Mouse (Mus musculus): ENCODE measurements around the gene Map3k10. TPM values are rescaled to one million over a fixed set of nuclear protein-coding genes. Genes with fewer than 3 reads are reported as not detected.

Map3k10 gene
- polyA plus RNA-seq (2012; rRNA removed), result 93.2 and 95.2 TPM in 2 replicates

DNA sequence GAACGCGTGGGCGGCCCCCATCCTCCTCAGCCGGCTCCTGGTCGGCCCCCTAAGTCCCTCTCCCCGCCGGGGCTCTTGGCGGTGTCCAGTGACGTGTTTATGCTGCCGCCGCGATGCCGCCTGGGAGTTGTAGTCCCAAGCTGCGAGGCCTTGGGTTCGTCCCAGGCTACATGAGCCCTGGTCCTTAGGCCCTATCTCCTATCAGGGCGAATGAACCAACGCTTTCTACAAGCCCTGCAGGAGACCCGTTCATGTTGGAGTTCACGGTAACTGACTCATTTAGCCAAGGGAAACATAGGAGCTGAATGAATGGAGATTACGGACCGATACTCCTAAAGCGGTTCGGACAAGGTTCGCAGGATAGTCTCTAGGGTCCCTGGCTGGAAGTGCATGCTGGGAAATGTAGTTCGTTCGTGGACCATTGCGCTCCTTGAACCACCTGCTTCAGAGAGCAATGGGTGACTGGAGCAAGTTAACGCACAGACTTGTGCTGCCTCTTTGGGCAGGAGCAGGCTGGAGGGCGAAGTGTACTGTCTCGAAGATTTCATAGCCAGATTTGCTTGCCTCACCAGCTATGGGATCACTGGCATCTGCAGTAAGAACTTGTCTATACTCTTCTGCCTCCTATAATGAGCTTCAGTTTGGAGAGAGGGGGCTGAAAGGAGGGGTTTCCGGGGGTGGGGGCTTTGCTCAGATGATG, at the start of gene Map3k10:
Gene Map3k10 (minus strand): TSS at position 77 of the 700 bp plus-strand sequence.

DNA sequence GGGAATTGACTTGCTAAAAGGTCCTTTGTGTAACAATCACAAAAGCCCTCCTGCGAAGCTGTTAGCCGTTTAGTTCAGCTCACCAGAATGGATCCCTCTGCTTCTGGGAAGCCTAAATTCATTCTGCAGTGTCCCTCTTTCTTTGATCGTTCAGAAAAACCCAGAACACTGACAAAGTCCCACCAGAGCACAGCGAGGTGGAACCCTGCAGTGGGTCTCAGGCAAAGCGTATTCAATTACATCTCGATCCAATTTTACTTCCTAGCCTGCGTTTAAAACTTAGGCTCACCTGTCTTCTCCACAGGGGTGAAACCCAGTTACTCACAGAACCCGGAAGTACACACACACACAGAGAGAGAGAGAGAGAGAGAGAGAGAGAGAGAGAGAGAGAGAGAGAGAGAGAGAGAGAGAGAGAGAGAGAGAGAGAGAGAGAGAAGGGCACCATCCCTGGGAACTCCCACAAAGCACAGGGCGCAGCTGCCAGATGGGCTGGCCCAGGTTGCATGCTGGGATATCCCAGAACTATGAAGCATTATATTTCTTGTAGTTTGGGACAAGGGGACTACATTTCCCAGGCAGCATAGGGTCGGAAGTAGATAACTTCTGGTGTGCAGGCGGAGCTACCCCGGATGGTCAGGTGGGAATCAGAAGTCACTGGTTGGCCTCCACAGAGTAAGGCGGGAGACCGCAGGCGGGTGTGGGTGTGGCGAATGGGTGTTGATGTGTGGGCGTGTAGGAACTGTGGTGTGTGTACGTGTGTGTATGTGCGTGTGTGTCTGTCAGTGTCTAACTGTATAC, 14.6 kb upstream of the Map3k10 start, which contains the start of gene Zfp607b:
Gene Zfp607b (plus strand): TSS at position 526 of the 798 bp plus-strand sequence.

DNA sequence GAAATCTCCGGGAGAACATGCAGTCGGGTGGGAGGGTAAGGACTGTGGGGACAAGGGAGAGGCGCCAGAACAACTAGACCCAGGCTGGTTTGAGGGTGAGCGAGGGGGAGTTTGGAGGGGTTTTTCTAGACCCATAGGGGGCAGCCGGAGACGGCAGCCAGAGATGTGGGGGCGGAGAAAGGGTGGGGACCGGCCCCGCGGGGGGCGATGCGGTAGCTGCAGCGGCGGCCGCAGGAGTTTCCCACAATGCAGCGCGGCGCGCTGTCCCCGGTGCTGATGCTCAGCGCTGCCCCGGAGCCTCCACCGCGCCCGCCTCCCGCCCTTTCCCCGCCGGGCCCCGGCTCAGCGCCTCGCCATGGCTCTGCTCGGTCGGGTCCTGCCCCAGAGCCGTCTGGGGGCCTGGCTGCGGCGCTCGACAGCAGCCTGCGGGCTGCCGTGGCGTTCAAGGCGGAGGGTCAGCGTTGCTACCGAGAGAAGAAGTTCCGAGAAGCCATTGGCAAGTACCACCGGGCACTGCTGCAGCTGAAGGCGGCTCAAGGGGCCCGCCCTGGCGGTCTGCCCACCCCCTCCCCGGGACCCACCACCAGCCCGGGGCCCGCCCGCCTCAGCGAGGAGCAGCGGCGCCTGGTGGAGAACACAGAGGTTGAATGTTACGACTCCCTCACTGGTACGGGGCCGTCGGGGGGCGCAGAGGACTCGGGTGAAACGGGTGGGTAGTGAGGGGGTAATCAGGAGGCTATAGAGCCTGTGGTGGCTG, 20.5 kb downstream of the Map3k10 start, which contains the start of gene Ttc9b:
Gene Ttc9b (plus strand): TSS at position 235 of the 757 bp plus-strand sequence.

Other genes with a start within 250 kb of the Map3k10 start
- gene Sptbn4, start 226.9 kb downstream of the Map3k10 start, polyA plus RNA-seq (2012; rRNA removed), result 53.2 and 53.7 TPM in 2 replicates
- 13.4 and 15.1 TPM in 2 replicates for gene Blvrb, start 226.6 kb downstream of the Map3k10 start, polyA plus RNA-seq (2012; rRNA removed)
- gene Sertad3, start 200.8 kb downstream of the Map3k10 start, polyA plus RNA-seq (2012; rRNA removed), result 5.5 and 6.5 TPM in 2 replicates
- gene Sertad1, start 187.7 kb downstream of the Map3k10 start, polyA plus RNA-seq (2012; rRNA removed), result 4.4 and 5.2 TPM in 2 replicates
- gene Prx, start 175.3 kb downstream of the Map3k10 start, polyA plus RNA-seq (2012; rRNA removed), result 1.3 and 2.6 TPM in 2 replicates
- gene Hipk4, start 151.3 kb downstream of the Map3k10 start, polyA plus RNA-seq (2012; rRNA removed), result 0.95 and 0.97 TPM in 2 replicates
- gene Pld3, start 121.4 kb downstream of the Map3k10 start, polyA plus RNA-seq (2012; rRNA removed), result 255 TPM in 2 replicates
- 39.4 and 40.2 TPM in 2 replicates for gene 2310022A10Rik, start 121.4 kb downstream of the Map3k10 start, polyA plus RNA-seq (2012; rRNA removed)
- gene Akt2, start 83.0 kb downstream of the Map3k10 start, polyA plus RNA-seq (2012; rRNA removed), result 61.1 and 64.9 TPM in 2 replicates
- gene Ttc9b, start 20.7 kb downstream of the Map3k10 start, polyA plus RNA-seq (2012; rRNA removed), result 87.6 and 93.0 TPM in 2 replicates
- gene Zfp607b, start 14.7 kb upstream of the Map3k10 start, polyA plus RNA-seq (2012; rRNA removed), result 10.1 and 11.0 TPM in 2 replicates
- 35.4 and 36.0 TPM in 2 replicates for gene Zfp60, start 56.8 kb upstream of the Map3k10 start, polyA plus RNA-seq (2012; rRNA removed)
- gene Zfp626, start 132.6 kb upstream of the Map3k10 start, polyA plus RNA-seq (2012; rRNA removed), result 3.5 and 3.6 TPM in 2 replicates
- gene Zfp59, start 164.0 kb upstream of the Map3k10 start, polyA plus RNA-seq (2012; rRNA removed), result 5.9 and 6.2 TPM in 2 replicates
- gene Zfp607a, start 182.9 kb upstream of the Map3k10 start, polyA plus RNA-seq (2012; rRNA removed), result 1.1 and 1.2 TPM in 2 replicates